Mouse (Mus musculus) hindbrain, embryonic 14.5 days (tissue): Measurements from ENCODE around the gene Nova2. TPM values are rescaled to one million over a fixed set of nuclear protein-coding genes. Genes with fewer than 3 reads are reported as not detected.

Experiments used
- ATAC-seq: fragments of 200-750 bp; cut with Nextera tagmentation; 2 replicates; pipeline ENCODE4 v1.8.0; 2017; ENCODE audit warnings: moderate number of reproducible peaks, mild to moderate bottlenecking, moderate TSS enrichment, moderate library complexity; ENCODE audit not compliant: low FRiP score
- DNase-seq: peaks from one replicate; pipeline ENCODE4 v3.0.0-alpha.2; 2015; ENCODE audit warnings: low spot score
- H3K27ac ChIP-seq: fragments of 300-500 bp; sonication (generic); 2 replicates; pipeline ENCODE4 v1.5.1; 2014; ENCODE audit warnings: mild to moderate bottlenecking, moderate library complexity
- H3K27me3 ChIP-seq: fragments of 300-500 bp; sonication (generic); 2 replicates; pipeline ENCODE4 v1.6.1; 2014; ENCODE audit warnings: mild to moderate bottlenecking, low read length, mixed read lengths; ENCODE audit not compliant: control insufficient read depth, insufficient read depth
- H3K36me3 ChIP-seq: fragments of 300-500 bp; sonication (generic); replicated peaks from 2 replicates; pipeline ENCODE4 v1.6.1; 2014; ENCODE audit not compliant: control insufficient read depth, insufficient read depth
- H3K4me1 ChIP-seq: fragments of 300-500 bp; sonication (generic); replicated peaks from 2 replicates; pipeline ENCODE4 v1.6.1; 2014; ENCODE audit warnings: antibody characterized with exemption, low read length, mixed read lengths; ENCODE audit not compliant: control insufficient read depth, insufficient read depth
- H3K4me2 ChIP-seq: fragments of 300-500 bp; sonication (generic); replicated peaks from 2 replicates; pipeline ENCODE4 v1.6.1; 2014; ENCODE audit warnings: mild to moderate bottlenecking, moderate library complexity
- H3K4me3 ChIP-seq: fragments of 300-500 bp; sonication (generic); replicated peaks from 2 replicates; pipeline ENCODE4 v1.5.1; 2014; ENCODE audit warnings: mild to moderate bottlenecking, low read length
- H3K9ac ChIP-seq: fragments of 300-500 bp; sonication (generic); 2 replicates; pipeline ENCODE4 v1.6.1; 2014
- H3K9me3 ChIP-seq: fragments of 300-500 bp; sonication (generic); 2 replicates; pipeline ENCODE4 v1.6.1; 2016; ENCODE audit warnings: low read length; ENCODE audit not compliant: control insufficient read depth
- WGBS: fragments of 180-500 bp; shearing (Covaris S2); extraction: QIAGEN DNeasy Blood & Tissue Kit; methylation state at CpG from one replicate; pipeline ENCODE4 v1.1.7; 2014; 5-methylcytosine and 5-hydroxymethylcytosine counted together
- polyA plus RNA-seq: library from polyadenylated mRNA; unstranded; fragments of >200 nt; fragmentation: Nextera tagmentation; extraction: Ambion mirVana; gene quantifications from 2 replicates; pipeline ENCODE4 v1.2.1, GENCODE M21; 2014

Nova2 gene
- polyA plus RNA-seq = 15.4 and 16.3 TPM in 2 replicates

- peak; percentile 95 for DNase-seq
- Histone ChIP-seq H3K36me3 (no peaks in the 10 kb centered on the region), H3K9ac (peak within 1 kb of the TSS; percentile 99), H3K4me2 (peak within 1 kb of the TSS; percentile 83), H3K9me3 (no peaks in the 10 kb centered on the region), H3K4me1 (peaks cover 57% of the 10 kb centered on the region), H3K27ac (peak within 1 kb of the TSS; percentile 97), H3K4me3 (peak within 1 kb of the TSS; percentile 93), H3K27me3 (no peaks in the 10 kb centered on the region)
- peak; percentile 87 for ATAC-seq
- WGBS = under 1% methylated on average over 17 of the region's 45 CpGs
These were observed at the start of gene Nova2 for GRCm38 (mm10) chr7:18925162-18925938. Nova2 (plus strand) TSS chr7:18925888.

GRCm38 (mm10) chr7:18878691-18879090 is 47.0 kb upstream of the Nova2 start:
- Histone ChIP-seq H3K27me3 (no peaks in the 10 kb centered on the region), H3K9ac (no peak overlapping the region), H3K4me2 (no peak overlapping the region), H3K4me3 (no peak overlapping the region), H3K9me3 (no peaks in the 10 kb centered on the region), H3K36me3 (no peaks in the 10 kb centered on the region), H3K4me1 (no peaks in the 10 kb centered on the region), H3K27ac (no peak overlapping the region)
- DNase-seq (no peak), ATAC-seq (no peak)
- 72% methylated on average over 7 of the region's 7 CpGs for WGBS

DNA sequence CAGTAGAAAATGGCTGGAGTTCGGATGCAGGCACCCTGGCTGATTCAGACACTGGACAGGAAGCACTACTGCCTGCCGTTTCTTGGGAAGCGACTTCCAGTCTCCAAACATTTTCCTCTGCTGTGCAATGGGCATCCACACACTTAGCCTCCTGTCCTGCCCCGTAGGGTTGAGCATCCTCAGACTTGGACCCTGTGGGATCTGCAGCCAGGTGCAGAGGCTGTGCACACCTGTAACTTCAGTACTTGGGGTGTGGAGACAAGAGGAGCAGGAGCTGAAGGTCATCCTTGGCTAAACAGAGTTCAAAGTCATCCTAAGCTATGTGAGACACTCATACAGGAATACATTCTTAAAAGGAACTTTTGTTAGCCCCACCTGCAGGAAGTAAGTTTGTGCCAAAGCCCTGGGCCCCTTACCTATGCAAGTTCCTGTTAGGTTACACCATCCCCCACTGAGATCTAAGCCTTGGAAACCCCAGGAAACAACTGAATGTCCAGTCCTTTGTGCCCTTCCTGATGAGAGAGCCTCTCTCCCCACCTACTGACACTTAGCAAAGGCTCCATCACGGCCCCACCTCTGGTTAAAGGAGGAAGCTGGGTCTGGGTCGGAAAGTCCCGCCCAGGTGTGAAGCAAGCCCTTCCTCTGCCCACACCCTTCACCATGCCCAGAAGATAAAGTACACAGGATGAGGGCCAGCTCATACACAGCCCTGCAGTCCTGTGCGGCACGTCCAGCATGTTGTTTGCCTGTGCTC is 41.5 kb upstream of the Nova2 start:
- ATAC-seq (no peak), DNase-seq (no peak)
- Histone ChIP-seq H3K9ac (no peak overlapping the region), H3K27ac (no peak overlapping the region; the same call in 1 of the 2 replicates), H3K4me1 (no peaks in the 10 kb centered on the region), H3K36me3 (no peaks in the 10 kb centered on the region), H3K27me3 (no peaks in the 10 kb centered on the region), H3K9me3 (no peaks in the 10 kb centered on the region), H3K4me3 (no peak overlapping the region), H3K4me2 (no peak overlapping the region)
- 68% methylated on average over 9 of the region's 9 CpGs for WGBS

DNA sequence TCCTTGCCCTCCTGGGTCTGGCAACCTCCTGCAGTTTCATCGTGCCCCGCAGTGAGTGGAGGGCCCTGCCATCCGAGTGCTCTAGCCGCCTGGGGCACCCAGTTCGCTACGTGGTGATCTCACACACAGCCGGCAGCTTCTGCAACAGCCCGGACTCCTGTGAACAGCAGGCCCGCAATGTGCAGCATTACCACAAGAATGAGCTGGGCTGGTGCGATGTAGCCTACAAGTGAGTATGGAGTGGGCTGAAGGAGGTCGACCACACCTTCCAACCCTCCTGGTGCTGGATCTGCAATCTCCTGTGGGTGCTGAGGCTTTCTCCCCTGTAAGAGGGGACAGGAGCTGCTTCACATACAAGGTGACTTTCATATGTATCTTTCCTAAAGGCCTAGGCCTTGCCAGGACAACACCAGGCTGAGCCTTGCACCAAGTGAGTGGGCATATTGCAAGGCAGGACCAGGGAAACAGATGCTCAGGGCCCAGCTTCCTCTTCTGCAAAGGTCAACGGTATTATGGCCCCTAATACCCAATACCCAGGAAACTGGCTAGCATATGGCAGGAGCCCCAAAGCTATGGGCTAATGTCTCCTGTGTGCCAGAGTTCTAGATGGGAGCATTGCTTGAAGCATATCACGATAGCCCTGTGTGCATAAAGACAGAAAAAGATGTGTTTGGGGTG is 40.8 kb upstream of the Nova2 start:
- WGBS = 59% methylated on average over 13 of the region's 13 CpGs
- no peak overlapping the region for H3K9ac ChIP-seq
- H3K27ac ChIP-seq = 0 out of 2 replicates have a peak overlapping the region, but pooled peaks have one; percentile 26
- no peaks in the 10 kb centered on the region for H3K27me3 ChIP-seq
- ATAC-seq = no peak
- no peaks in the 10 kb centered on the region for H3K4me1 ChIP-seq
- no peak overlapping the region for H3K4me3 ChIP-seq
- no peak overlapping the region for H3K4me2 ChIP-seq
- DNase-seq = no peak
- H3K9me3 ChIP-seq = no peaks in the 10 kb centered on the region
- H3K36me3 ChIP-seq = no peaks in the 10 kb centered on the region

DNA sequence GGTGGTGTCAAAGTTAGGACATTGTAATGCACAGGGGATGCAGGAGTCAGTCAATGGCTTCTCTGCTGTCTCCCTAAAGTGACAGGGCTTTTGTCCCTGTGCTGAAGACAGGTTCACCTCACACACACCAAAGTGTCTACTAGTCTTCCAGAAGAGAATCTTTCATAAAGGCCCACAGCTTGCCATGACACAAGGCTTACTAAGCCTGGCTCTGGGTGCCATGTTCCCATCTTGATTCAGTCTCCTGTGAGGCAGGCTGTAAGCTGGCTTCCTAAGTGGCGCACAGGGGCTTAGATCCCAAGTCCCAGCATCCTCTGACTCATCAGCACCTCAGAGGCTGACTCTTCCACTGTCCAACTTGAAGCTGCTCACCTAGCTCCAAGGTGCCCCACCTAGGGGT is 38.7 kb upstream of the Nova2 start:
- no peaks in the 10 kb centered on the region for H3K4me1 ChIP-seq
- no peak overlapping the region for H3K4me3 ChIP-seq
- H3K27me3 ChIP-seq = no peaks in the 10 kb centered on the region
- ATAC-seq = no peak
- H3K4me2 ChIP-seq = no peak overlapping the region
- no peaks in the 10 kb centered on the region for H3K36me3 ChIP-seq
- H3K27ac ChIP-seq = no peak overlapping the region
- 95% methylated on average over 1 of the region's 1 CpGs for WGBS
- H3K9me3 ChIP-seq = no peaks in the 10 kb centered on the region
- DNase-seq = no peak
- H3K9ac ChIP-seq = no peak overlapping the region

DNA sequence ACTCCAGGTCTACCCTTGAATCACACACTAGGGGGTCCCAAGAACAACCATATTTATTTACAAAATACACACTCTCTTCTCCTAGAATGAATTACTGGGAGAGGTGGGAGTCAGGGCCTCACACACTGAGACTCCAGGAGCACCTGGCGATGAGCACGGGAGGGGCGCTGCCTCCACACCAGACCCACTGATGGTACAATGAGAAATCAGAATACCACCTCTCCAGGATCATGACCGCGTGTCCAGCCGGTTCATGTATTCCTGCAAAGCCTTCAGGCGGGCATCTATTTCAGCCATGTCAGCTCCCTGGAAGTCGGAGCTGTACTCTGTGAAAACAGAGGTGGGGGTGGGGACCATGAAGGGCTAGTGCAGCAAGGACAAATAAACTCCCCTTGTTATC is 34.8 kb upstream of the Nova2 start:
- H3K27me3 ChIP-seq = no peaks in the 10 kb centered on the region
- H3K4me2 ChIP-seq = no peak overlapping the region
- no peak overlapping the region for H3K9ac ChIP-seq
- no peak overlapping the region for H3K27ac ChIP-seq
- ATAC-seq = no peak
- no peak overlapping the region for H3K4me3 ChIP-seq
- DNase-seq = no peak
- H3K4me1 ChIP-seq = peaks cover 14% of the 10 kb centered on the region
- WGBS = 93% methylated on average over 8 of the region's 8 CpGs
- H3K36me3 ChIP-seq = no peaks in the 10 kb centered on the region
- no peaks in the 10 kb centered on the region for H3K9me3 ChIP-seq

- Histone ChIP-seq H3K4me2 (peak overlapping the region; percentile 87), H3K4me3 (peak overlapping the region; percentile 36), H3K27me3 (no peaks in the 10 kb centered on the region), H3K27ac (no peak overlapping the region), H3K9ac (peak overlapping the region; percentile 58), H3K9me3 (no peaks in the 10 kb centered on the region), H3K36me3 (no peaks in the 10 kb centered on the region), H3K4me1 (peaks cover 14% of the 10 kb centered on the region)
- ATAC-seq (peak; percentile 67), DNase-seq (peak; percentile 93)
- WGBS = 22% methylated on average over 33 of the region's 33 CpGs
These were observed 33.7 kb upstream of the Nova2 start for GRCm38 (mm10) chr7:18891872-18892599.

- H3K4me3 ChIP-seq = peak overlapping the region; percentile 36
- H3K36me3 ChIP-seq = no peaks in the 10 kb centered on the region
- ATAC-seq (peak; percentile 32; the same call in 1 of the 2 replicates), DNase-seq (no peak)
- no peak overlapping the region for H3K27ac ChIP-seq
- H3K9me3 ChIP-seq = no peaks in the 10 kb centered on the region
- H3K4me2 ChIP-seq = peak overlapping the region; percentile 87
- H3K27me3 ChIP-seq = no peaks in the 10 kb centered on the region
- H3K4me1 ChIP-seq = peaks cover 14% of the 10 kb centered on the region
- 32% methylated on average over 26 of the region's 27 CpGs for WGBS
- peak overlapping the region; percentile 58 for H3K9ac ChIP-seq
These were observed 32.7 kb upstream of the Nova2 start for GRCm38 (mm10) chr7:18893009-18893408.
